ENCODE assay signal across 8 mouse cellular contexts in the genomic region with DNA sequence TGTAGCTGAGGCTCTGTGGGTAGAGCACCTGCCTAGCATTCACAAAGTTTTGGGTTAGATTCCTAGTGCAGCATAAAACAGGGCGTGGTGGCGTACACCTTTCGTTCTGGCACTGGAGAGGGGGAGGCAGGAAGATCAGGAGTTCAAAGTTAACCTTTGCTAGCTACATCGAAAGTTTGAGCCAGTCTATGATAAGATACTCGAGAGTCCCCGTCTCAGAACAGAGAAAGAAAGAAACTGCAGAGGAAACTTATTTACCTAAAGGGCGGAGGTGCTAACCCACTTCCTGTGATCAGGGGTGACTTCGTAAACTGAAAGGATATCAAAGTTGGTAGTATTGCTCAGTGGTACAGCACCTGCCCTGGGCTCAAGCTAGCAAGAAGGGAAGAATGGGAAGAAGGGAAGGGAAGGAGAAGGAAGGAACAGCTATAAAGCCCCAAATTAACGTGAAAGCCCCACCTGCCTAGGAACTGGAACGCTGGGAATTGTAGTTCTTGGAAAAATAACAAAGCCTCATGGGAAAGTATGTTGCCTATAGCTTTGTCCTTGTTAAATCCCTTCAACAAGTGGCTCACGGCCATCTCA. TPM values are rescaled to one million over a fixed set of nuclear protein-coding genes. Genes with fewer than 3 reads are reported as not detected.
A peak's percentile ranks its signal among the peaks of the same experiment; 100 is the strongest.
DNase-seq lines count a peak whose midpoint lies in the region; ATAC-seq and TF ChIP-seq lines count a peak whose summit lies in the region.

No protein-coding gene starts in this region.

- H3K4me3 ChIP-seq in testis, adult 2 months (ENCODE audit: control insufficient read depth, low read depth, low read length): peak overlapping the region; percentile 83
- H3K4me3 ChIP-seq in limb, embryonic 13.5 days: peak overlapping the region; percentile 35
- 0 out of 2 replicates have a peak overlapping the region, but pooled peaks have one; percentile 16 for H3K4me3 ChIP-seq in neural tube, embryonic 12.5 days

- DNase-seq in testis, postnatal 14 days (ENCODE audit: low spot score): no peak
- DNase-seq in adrenal gland, adult 8-10 months: no peak
- DNase-seq in right cerebral cortex, postnatal 14 days: no peak
- no peak for DNase-seq in left cerebral cortex, adult 11 months (ENCODE audit: low spot score)

- WGBS in limb, embryonic 13.5 days: 45% methylated on average over 11 of the region's 11 CpGs
- 59% methylated on average over 11 of the region's 11 CpGs for WGBS in neural tube, embryonic 12.5 days

- 0 out of 2 replicates have a peak overlapping the region, but pooled peaks have one; percentile 20 for H3K27ac ChIP-seq in testis, adult 2 months (ENCODE audit: control insufficient read depth, insufficient read depth, low read depth, low read length)
- H3K27ac ChIP-seq in limb, embryonic 13.5 days: peak overlapping the region; percentile 80; the same call in 1 of the 2 replicates
- no peak overlapping the region for H3K27ac ChIP-seq in neural tube, embryonic 12.5 days

- no peaks in the 10 kb centered on the region for H3K27me3 ChIP-seq in testis, adult 2 months (ENCODE audit: control insufficient read depth, insufficient read depth, low read length)
- no peaks in the 10 kb centered on the region for H3K27me3 ChIP-seq in limb, embryonic 13.5 days
- no peaks in the 10 kb centered on the region for H3K27me3 ChIP-seq in neural tube, embryonic 12.5 days (replicated peaks)

- no peaks in the 10 kb centered on the region for H3K9me3 ChIP-seq in limb, embryonic 13.5 days
- H3K9me3 ChIP-seq in neural tube, embryonic 12.5 days: no peaks in the 10 kb centered on the region

- ATAC-seq in erythroblast, adult 5-6 weeks (replicated peaks; ENCODE audit: low FRiP score, poor library complexity, severe bottlenecking): peak; percentile 52
- no peak for ATAC-seq in limb, embryonic 13.5 days (ENCODE audit: low FRiP score, low read depth)
- no peak for ATAC-seq in neural tube, embryonic 12.5 days (ENCODE audit: low FRiP score, low read depth)

- peak overlapping the region; percentile 56 for H3K4me2 ChIP-seq in limb, embryonic 13.5 days (replicated peaks)
- peak overlapping the region; percentile 41 for H3K4me2 ChIP-seq in neural tube, embryonic 12.5 days (replicated peaks)

- no peak for TF ChIP-seq CTCF in testis, adult 2 months (IDR thresholded peaks at IDR 0.05; ENCODE audit: control insufficient read depth, insufficient read depth, insufficient replicate concordance, low read depth, low read length)

- peaks cover 7% of the 10 kb centered on the region for H3K4me1 ChIP-seq in testis, adult 2 months (ENCODE audit: control insufficient read depth, insufficient read depth, low read length)
- peaks cover 26% of the 10 kb centered on the region for H3K4me1 ChIP-seq in limb, embryonic 13.5 days
- no peaks in the 10 kb centered on the region for H3K4me1 ChIP-seq in neural tube, embryonic 12.5 days

- TF ChIP-seq POLR2A in testis, adult 2 months (IDR thresholded peaks at IDR 0.05; ENCODE audit: control insufficient read depth, low read depth, low read length): no peak

- H3K36me3 ChIP-seq in testis, adult 2 months (ENCODE audit: control insufficient read depth, insufficient read depth, low read length): no peaks in the 10 kb centered on the region
- no peaks in the 10 kb centered on the region for H3K36me3 ChIP-seq in limb, embryonic 13.5 days
- no peaks in the 10 kb centered on the region for H3K36me3 ChIP-seq in neural tube, embryonic 12.5 days

- no peak overlapping the region for H3K9ac ChIP-seq in limb, embryonic 13.5 days
- no peak overlapping the region for H3K9ac ChIP-seq in neural tube, embryonic 12.5 days

RNA-seq across cellular contexts. Expression of a gene that starts 42.4 kb away (rescaled TPM):
- polyA plus RNA-seq in testis, adult 2 months (2012; rRNA removed): 0.33 and 0.91 TPM in 2 replicates
- total RNA-seq in erythroblast, adult 5-6 weeks (2015; ENCODE audit: low replicate concordance): 0.38 and 0.42 TPM in 2 replicates
- total RNA-seq in erythroblast, adult 5-6 weeks (2017; ENCODE audit: low replicate concordance): 0.09 and 0.70 TPM in 2 replicates
- 5.0 and 6.0 TPM in 2 replicates for polyA plus RNA-seq in limb, embryonic 13.5 days (2015; fragmentation: Nextera tagmentation; extraction: Ambion mirVana)
- polyA plus RNA-seq in neural tube, embryonic 12.5 days (2016; fragmentation: Nextera tagmentation; extraction: Ambion mirVana): 2.0 and 2.1 TPM in 2 replicates
- 1 to 10 TPM; 2.8 to 4.7 (median 3.9) TPM for total RNA-seq in adrenal gland, adult 8-10 months (2022)

Comparison
In these comparisons a context has a peak if more than half of its experiments do, and no peak if none do; other contexts are left out.
1. H3K4me3 ChIP-seq: peak in every context shown above with its lines; median percentile 83 in testis, adult 2 months; 35 in limb, embryonic 13.5 days; 16 in neural tube, embryonic 12.5 days.